Mouse (Mus musculus) ES-Bruce4 (cell line): ENCODE measurements around the gene Gm49661. TPM values are rescaled to one million over a fixed set of nuclear protein-coding genes. Genes with fewer than 3 reads are reported as not detected.

ENCODE experiments used
- H3K27ac ChIP-seq: 2 replicates; pipeline ENCODE4 v1.5.1; 2012; ENCODE audit warnings: low read length, inconsistent platforms; ENCODE audit not compliant: insufficient read depth
- H3K27me3 ChIP-seq: 2 replicates; pipeline ENCODE4 v1.6.1; 2012; ENCODE audit warnings: mild to moderate bottlenecking, low read length, inconsistent platforms; ENCODE audit not compliant: control insufficient read depth, poor library complexity, insufficient read depth, severe bottlenecking
- H3K36me3 ChIP-seq: 2 replicates; pipeline ENCODE4 v1.6.1; 2012; ENCODE audit warnings: inconsistent platforms, mild to moderate bottlenecking, low read length, moderate library complexity; ENCODE audit not compliant: control insufficient read depth, poor library complexity, insufficient read depth, severe bottlenecking
- H3K4me1 ChIP-seq: one replicate; pipeline ENCODE4 v1.8.1; 2011; ENCODE audit warnings: low read length; ENCODE audit not compliant: control insufficient read depth, insufficient read depth
- H3K4me3 ChIP-seq: 2 replicates; pipeline ENCODE4 v1.5.1; 2011; ENCODE audit warnings: low read depth, mild to moderate bottlenecking, low read length
- H3K9ac ChIP-seq: 2 replicates; pipeline ENCODE4 v1.6.1; 2012; ENCODE audit warnings: low read depth, mild to moderate bottlenecking, inconsistent platforms; ENCODE audit not compliant: poor library complexity, severe bottlenecking
- H3K9me3 ChIP-seq: replicated peaks from 2 replicates; pipeline ENCODE4 v1.6.1; 2012; ENCODE audit warnings: mild to moderate bottlenecking, low read length, inconsistent platforms; ENCODE audit not compliant: control insufficient read depth, poor library complexity, insufficient read depth, severe bottlenecking
- CTCF ChIP-seq: IDR thresholded peaks from one replicate; pipeline ENCODE4 v1.8.1; 2011; ENCODE audit warnings: low read depth, low read length
- EP300 ChIP-seq: IDR thresholded peaks from 2 replicates; pipeline ENCODE4 v1.6.1; 2011; ENCODE audit warnings: low read depth, low read length; ENCODE audit not compliant: insufficient read depth
- POLR2A ChIP-seq: IDR thresholded peaks from one replicate; pipeline ENCODE4 v1.8.1; 2011; ENCODE audit warnings: low read length; ENCODE audit not compliant: insufficient read depth
- polyA plus RNA-seq: library from polyadenylated mRNA; stranded (reverse); fragments of >200 nt; gene quantifications from 2 replicates; pipeline ENCODE4 v1.2.4, GENCODE M21; 2011; ENCODE audit warnings: low read depth; ENCODE audit not compliant: missing spikeins, insufficient read depth, insufficient read length

Gm49661 gene
- polyA plus RNA-seq, 1 experiment: not detected

DNA sequence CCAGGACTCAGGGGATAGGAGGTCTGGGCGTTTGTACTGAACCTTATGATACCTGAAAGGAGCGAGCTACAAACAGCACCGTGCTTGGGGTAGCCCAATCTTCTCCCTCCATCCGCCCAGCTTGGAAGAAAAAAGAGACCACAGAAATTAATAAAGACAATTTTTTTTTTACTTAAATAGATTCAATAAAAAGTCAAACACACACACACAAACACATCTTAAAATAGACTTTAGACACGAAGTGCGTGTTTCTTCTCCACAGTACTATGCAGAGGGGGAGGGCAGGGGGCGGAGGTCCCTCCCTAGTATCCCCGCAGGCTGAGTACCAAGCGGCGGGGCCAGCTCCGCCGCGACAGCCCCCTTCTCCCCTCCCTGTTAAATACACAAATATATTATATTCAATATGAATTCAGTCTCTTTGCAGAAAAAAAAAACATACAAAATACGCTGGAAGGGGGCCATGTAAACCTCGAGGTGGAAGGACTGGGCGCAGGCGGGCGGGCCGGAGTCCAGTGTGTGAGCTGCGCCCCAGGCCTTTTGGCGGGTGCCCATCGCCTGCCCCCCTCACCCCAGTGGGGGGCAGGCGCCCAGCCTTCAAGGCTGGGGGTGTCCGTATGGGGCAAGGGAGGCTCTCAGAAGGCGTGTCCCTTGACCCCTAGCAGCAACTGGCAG, 7.7 kb upstream of the Gm49661 start:
- Histone ChIP-seq H3K9me3 (no peaks in the 10 kb centered on the region), H3K4me3 (peak overlapping the region; percentile 90), H3K9ac (peak overlapping the region; percentile 94), H3K27me3 (no peaks in the 10 kb centered on the region), H3K36me3 (peaks cover 10% of the 10 kb centered on the region), H3K27ac (peak overlapping the region; percentile 64), H3K4me1 (peaks cover 2% of the 10 kb centered on the region)
- TF ChIP-seq EP300: no peak
- TF ChIP-seq POLR2A: peak; percentile 80

DNA sequence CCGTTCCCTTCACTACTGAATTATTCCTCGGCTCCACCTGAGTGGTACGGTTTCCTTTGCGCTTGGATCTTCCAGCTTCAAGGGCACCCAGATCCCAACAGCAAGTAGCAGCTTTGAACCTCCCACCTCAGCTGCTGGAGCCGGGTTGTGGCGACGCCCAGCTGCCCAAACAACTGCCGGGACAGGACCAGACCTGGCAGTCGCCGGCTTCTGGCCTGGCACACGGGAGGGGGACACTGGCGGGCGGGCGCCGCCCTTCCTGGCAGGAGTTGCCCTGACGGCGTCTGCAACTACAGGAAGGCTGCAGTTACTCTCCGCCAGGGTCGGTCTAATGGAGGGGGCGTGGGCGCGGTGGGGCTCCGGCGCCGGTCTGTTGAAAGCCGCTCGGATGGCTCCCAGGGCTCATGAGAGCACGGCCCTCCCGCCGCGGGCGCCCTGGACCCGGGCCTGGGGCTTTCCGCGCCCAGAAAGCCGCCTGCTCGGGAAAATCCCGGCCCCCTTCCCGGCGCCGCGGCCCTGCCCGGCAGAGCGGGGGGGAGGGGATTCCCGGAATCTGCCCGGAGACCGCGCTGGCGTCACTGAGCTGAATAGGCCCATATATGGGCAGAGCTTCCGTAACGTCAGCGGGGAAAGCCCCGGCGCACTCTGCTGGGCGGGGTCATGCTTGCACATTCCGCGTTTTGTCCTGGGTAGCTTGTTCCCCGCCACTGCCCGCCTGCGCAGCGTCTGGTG, 7.0 kb upstream of the Gm49661 start:
- TF ChIP-seq EP300: peak; percentile 74
- TF ChIP-seq POLR2A: no peak
- no peak for TF ChIP-seq CTCF
- peak overlapping the region; percentile 90 for H3K4me3 ChIP-seq
- H3K4me1 ChIP-seq: peaks cover 2% of the 10 kb centered on the region
- peak overlapping the region; percentile 90 for H3K27ac ChIP-seq
- H3K27me3 ChIP-seq: no peaks in the 10 kb centered on the region
- H3K9ac ChIP-seq: peak overlapping the region; percentile 94
- no peaks in the 10 kb centered on the region for H3K9me3 ChIP-seq
- H3K36me3 ChIP-seq: peaks cover 17% of the 10 kb centered on the region

DNA sequence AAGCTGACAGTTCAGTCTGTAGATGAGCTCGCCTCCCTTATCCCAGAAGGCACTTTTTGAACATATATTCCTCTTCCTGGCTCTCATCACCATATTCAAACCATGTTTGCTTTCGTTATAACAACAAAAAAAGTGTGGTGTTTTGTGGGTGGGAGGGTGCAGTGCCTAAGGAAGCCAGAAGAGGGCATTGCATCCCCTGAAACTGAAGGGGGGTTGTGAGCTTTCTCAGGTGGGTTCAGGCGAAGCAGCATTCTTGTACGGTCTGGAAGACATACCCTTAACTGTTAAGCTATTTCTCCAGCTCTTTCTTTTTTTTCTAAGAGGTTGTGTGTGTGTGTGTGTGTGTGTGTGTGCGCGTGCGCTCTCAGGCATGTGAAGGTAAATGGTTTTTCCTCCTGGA, 6.2 kb upstream of the Gm49661 start:
- Histone ChIP-seq H3K9me3 (no peaks in the 10 kb centered on the region), H3K27ac (peak overlapping the region; percentile 90), H3K4me3 (peak overlapping the region; percentile 66), H3K4me1 (no peaks in the 10 kb centered on the region), H3K9ac (peak overlapping the region; percentile 94), H3K27me3 (no peaks in the 10 kb centered on the region), H3K36me3 (peaks cover 24% of the 10 kb centered on the region)
- TF ChIP-seq EP300 (0 out of 2 replicates have a peak, but pooled peaks have one; percentile 36), POLR2A (no peak), CTCF (peak; percentile 87)

DNA sequence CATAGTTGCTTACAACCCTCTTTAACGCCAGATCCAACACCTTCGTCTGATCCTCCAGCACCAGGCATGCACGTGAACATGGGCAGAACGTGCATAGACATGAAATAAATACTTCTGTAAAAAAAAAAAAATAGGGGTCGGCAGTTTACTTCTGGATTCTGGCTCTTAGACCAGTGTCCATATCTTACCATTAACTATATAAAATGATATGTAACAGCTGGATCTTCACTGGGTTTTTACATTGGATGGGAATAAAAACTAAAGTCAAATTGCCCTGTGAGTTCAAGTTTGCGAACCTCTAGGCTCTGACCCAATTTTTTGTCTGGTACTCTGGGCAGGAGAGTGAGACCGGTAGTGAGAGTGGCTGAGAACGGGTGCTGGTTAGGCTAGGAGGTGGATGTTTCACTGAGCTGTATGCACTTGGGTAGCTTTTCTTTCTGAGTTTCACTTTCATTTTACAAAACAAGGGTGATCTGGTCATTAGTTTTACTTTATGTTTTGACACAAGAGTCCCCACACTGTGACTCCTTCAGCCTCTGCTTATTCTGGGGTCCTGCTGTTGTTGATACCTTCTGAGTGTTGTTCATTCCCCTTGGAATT, 5.4 kb upstream of the Gm49661 start:
- H3K27me3 ChIP-seq: no peaks in the 10 kb centered on the region
- TF ChIP-seq CTCF: no peak
- TF ChIP-seq POLR2A: no peak
- no peak for TF ChIP-seq EP300
- H3K36me3 ChIP-seq: peaks cover 24% of the 10 kb centered on the region
- no peaks in the 10 kb centered on the region for H3K4me1 ChIP-seq
- H3K4me3 ChIP-seq: no peak overlapping the region
- no peaks in the 10 kb centered on the region for H3K9me3 ChIP-seq
- no peak overlapping the region for H3K9ac ChIP-seq
- H3K27ac ChIP-seq: peak overlapping the region; percentile 53

DNA sequence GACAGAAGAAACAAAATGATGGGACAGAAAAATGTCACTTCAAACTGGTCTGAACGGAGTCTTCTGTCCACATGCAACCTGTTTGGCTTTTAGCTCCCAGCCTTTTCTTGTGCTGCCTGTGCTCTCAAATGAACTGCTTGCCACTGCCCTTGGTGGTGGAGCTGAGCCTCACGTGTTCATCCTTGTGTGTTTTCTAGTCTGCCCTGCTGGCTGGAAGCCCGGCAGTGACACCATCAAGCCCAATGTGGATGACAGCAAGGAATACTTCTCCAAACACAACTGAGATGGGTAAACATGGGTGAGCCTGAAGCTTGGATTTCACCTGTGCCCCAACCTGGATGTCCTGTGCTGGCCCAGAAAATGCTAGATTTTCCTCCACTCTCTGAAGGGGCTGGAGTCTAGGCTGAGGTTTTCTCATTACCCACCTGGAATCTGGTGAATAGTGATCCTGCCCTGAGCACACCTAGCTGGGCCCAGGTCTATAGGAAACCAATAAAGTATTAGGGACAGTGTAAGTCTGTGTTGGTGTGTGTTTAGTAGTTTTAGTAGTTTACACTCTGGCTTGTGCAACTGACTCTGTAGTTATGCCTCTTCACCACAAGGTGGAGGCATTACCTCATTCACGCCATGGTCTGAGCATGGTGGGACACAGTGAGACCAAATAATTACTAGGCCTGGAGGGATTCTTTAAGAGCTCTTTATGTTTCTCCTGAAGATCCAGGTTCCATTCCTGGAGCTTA, 4.7 kb upstream of the Gm49661 start:
- Histone ChIP-seq H3K9ac (no peak overlapping the region), H3K4me3 (no peak overlapping the region), H3K27me3 (no peaks in the 10 kb centered on the region), H3K9me3 (no peaks in the 10 kb centered on the region), H3K27ac (no peak overlapping the region; the same call in 1 of the 2 replicates), H3K36me3 (peaks cover 24% of the 10 kb centered on the region), H3K4me1 (no peaks in the 10 kb centered on the region)
- TF ChIP-seq POLR2A (no peak), CTCF (peak; percentile 29), EP300 (no peak)
